Mouse (Mus musculus): ENCODE measurements around the gene Dpy30.
"Not testable (repeated sequence)": the region's sequence is repeated elsewhere in the genome, so short reads cannot be mapped to it uniquely, and the experiment has no call there.

Gene Dpy30

GRCm38 (mm10) chr17:74323844-74324243 lies at the start of gene Dpy30:
TSS of gene Dpy30 (minus strand) at chr17:74323944.
- no peak for DNase-seq (ENCODE audit: low read depth)

GRCm38 (mm10) chr17:74363592-74363991 lies 39.8 kb upstream of the Dpy30 start:
- DNase-seq (ENCODE audit: low read depth), result no peak

- no peak for DNase-seq (ENCODE audit: low read depth)
Measured at GRCm38 (mm10) chr17:74341151-74341550, 17.4 kb upstream of the Dpy30 start.

- no peak for DNase-seq (ENCODE audit: low read depth)
Measured at GRCm38 (mm10) chr17:74338937-74339804, 15.4 kb upstream of the Dpy30 start, which contains the start of gene Spast. TSS of gene Spast (plus strand) at chr17:74338987.

GRCm38 (mm10) chr17:74338225-74338931 lies 14.6 kb upstream of the Dpy30 start:
- DNase-seq (ENCODE audit: low read depth), result peak; percentile 91

- DNase-seq (ENCODE audit: low read depth), result no peak
Measured at GRCm38 (mm10) chr17:74331049-74331676, 7.4 kb upstream of the Dpy30 start.

- peak; percentile 80 for DNase-seq (ENCODE audit: low read depth)
Measured at GRCm38 (mm10) chr17:74328146-74328545, 4.4 kb upstream of the Dpy30 start.

- DNase-seq (ENCODE audit: low read depth), result not testable (repeated sequence)
Measured at GRCm38 (mm10) chr17:74327195-74327594, 3.5 kb upstream of the Dpy30 start.

GRCm38 (mm10) chr17:74322400-74323054 lies 1.2 kb downstream of the Dpy30 start:
- no peak for DNase-seq (ENCODE audit: low read depth)

GRCm38 (mm10) chr17:74318721-74319120 lies 5.0 kb downstream of the Dpy30 start:
- no peak for DNase-seq (ENCODE audit: low read depth)

- peak; percentile 75 for DNase-seq (ENCODE audit: low read depth)
Measured at GRCm38 (mm10) chr17:74316309-74316863, 7.4 kb downstream of the Dpy30 start.

- DNase-seq (ENCODE audit: low read depth), result no peak
Measured at GRCm38 (mm10) chr17:74315445-74316308, 8.1 kb downstream of the Dpy30 start.

- no peak for DNase-seq (ENCODE audit: low read depth)
Measured at GRCm38 (mm10) chr17:74306021-74306420, 17.7 kb downstream of the Dpy30 start.

GRCm38 (mm10) chr17:74305616-74306015 lies 18.1 kb downstream of the Dpy30 start:
- DNase-seq (ENCODE audit: low read depth), result no peak

GRCm38 (mm10) chr17:74304060-74304459 lies 19.7 kb downstream of the Dpy30 start:
- DNase-seq (ENCODE audit: low read depth), result no peak

GRCm38 (mm10) chr17:74300089-74300488 lies 23.7 kb downstream of the Dpy30 start:
- no peak for DNase-seq (ENCODE audit: low read depth)

- DNase-seq (ENCODE audit: low read depth), result not testable (repeated sequence)
Measured at GRCm38 (mm10) chr17:74296991-74297390, 26.8 kb downstream of the Dpy30 start.

GRCm38 (mm10) chr17:74296076-74296823 lies 27.5 kb downstream of the Dpy30 start:
- DNase-seq (ENCODE audit: low read depth), result no peak

- DNase-seq (ENCODE audit: low read depth), result no peak
Measured at GRCm38 (mm10) chr17:74295026-74295970, 28.4 kb downstream of the Dpy30 start, which contains the start of gene Memo1. TSS of gene Memo1 (minus strand) at chr17:74295521.
